Mouse (Mus musculus) cortical plate, adult 2 months (tissue): ENCODE results near the gene Tagap1.
"Not testable (repeated sequence)": the region's sequence is repeated elsewhere in the genome, so short reads cannot be mapped to it uniquely, and the experiment has no call there.

Source experiments
- CTCF ChIP-seq: fragments of 200-500 bp; IDR thresholded peaks from 2 replicates; pipeline ENCODE4 v1.5.1; 2011; ENCODE audit warnings: mild to moderate bottlenecking, control low read depth, low read length; ENCODE audit not compliant: insufficient read depth; ENCODE audit errors: extremely low read depth
- POLR2A ChIP-seq: fragments of 200-500 bp; IDR thresholded peaks from 2 replicates; pipeline ENCODE4 v1.6.1; 2011; ENCODE audit warnings: mild to moderate bottlenecking, low read length, control low read depth; ENCODE audit not compliant: insufficient read depth; ENCODE audit errors: extremely low read depth

DNA sequence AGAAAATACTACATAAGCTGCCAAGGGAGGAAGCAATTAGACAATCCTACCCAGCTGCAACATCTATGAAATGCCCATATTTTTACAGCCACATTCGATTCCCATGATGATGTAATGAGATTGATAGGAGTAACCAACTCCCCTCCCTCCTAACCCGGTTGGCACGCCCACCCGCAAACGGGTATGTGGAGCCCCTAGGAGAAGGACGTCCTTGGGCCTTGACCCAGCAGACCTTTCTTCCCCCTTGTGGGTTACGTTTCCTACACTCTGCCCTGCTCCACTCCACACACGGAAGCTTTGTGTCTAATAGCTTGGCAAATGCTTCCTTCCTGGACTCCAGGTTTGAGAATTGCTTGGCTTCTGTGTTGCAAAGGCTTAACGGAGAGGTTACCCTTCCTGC, 48.9 kb upstream of the Tagap1 start:
- not testable (repeated sequence) for TF ChIP-seq POLR2A, CTCF
